Mouse (Mus musculus) myocyte (in vitro differentiated cells): ENCODE data around the gene Pax5. TPM values are rescaled to one million over a fixed set of nuclear protein-coding genes. Genes with fewer than 3 reads are reported as not detected.

ENCODE experiments used
- H3K27me3 ChIP-seq: one replicate; pipeline ENCODE4 v1.6.1; 2011; ENCODE audit not compliant: control insufficient read depth, insufficient read depth, insufficient read length
- H3K36me3 ChIP-seq: one replicate; pipeline ENCODE4 v1.6.1; 2011; ENCODE audit not compliant: control insufficient read depth, insufficient read depth
- H3K4me2 ChIP-seq: one replicate; pipeline ENCODE4 v1.6.1; 2011; ENCODE audit warnings: low read depth, control low read depth
- H3K4me3 ChIP-seq: one replicate; pipeline ENCODE4 v1.5.1; 2011; ENCODE audit warnings: mild to moderate bottlenecking, control low read depth, moderate library complexity
- H3K79me2 ChIP-seq: one replicate; pipeline ENCODE4 v1.6.1; 2011; ENCODE audit not compliant: control insufficient read depth, insufficient read depth
- H3ac ChIP-seq: one replicate; pipeline ENCODE4 v1.6.1; 2011; ENCODE audit not compliant: control insufficient read depth, insufficient read length
- CEBPB ChIP-seq: IDR thresholded peaks from 2 replicates; pipeline ENCODE4 v1.6.1; 2011; ENCODE audit warnings: mild to moderate bottlenecking, moderate library complexity; ENCODE audit not compliant: poor library complexity, insufficient read depth, severe bottlenecking
- E2F4 ChIP-seq: IDR thresholded peaks from one replicate; pipeline ENCODE4 v1.6.1; 2011; ENCODE audit warnings: mild to moderate bottlenecking, control low read depth, moderate library complexity; ENCODE audit not compliant: insufficient read depth
- MAX ChIP-seq: IDR thresholded peaks from one replicate; pipeline ENCODE4 v1.6.1; 2011; ENCODE audit warnings: low read depth, mild to moderate bottlenecking, control low read depth
- MYOD1 ChIP-seq, 3 experiments: IDR thresholded peaks; one replicate each; pipeline ENCODE4 v1.6.1; 2011; ENCODE audit warnings: control low read depth in 2 of 3, low read depth in 2 of 3, mild to moderate bottlenecking in 2 of 3, moderate library complexity in 1 of 3; ENCODE audit not compliant: insufficient read length in 2 of 3, control insufficient read depth in 1 of 3
- MYOG ChIP-seq, 3 experiments: IDR thresholded peaks; one replicate each; pipeline ENCODE4 v1.6.1; 2011; ENCODE audit warnings: control low read depth in 2 of 3, low read depth in 2 of 3, mild to moderate bottlenecking in 2 of 3; ENCODE audit not compliant: insufficient read length in 2 of 3, control insufficient read depth in 1 of 3, insufficient read depth in 1 of 3
- POLR2A ChIP-seq: IDR thresholded peaks from one replicate; pipeline ENCODE4 v1.6.1; 2011; ENCODE audit warnings: low read depth, mild to moderate bottlenecking, control low read depth, moderate library complexity; ENCODE audit not compliant: insufficient read length
- POLR2AphosphoS2 ChIP-seq: IDR thresholded peaks from one replicate; pipeline ENCODE4 v1.6.1; 2011; ENCODE audit warnings: low read depth, control low read depth; ENCODE audit not compliant: insufficient read length
- REST ChIP-seq: IDR thresholded peaks from one replicate; pipeline ENCODE4 v1.6.1; 2011; ENCODE audit warnings: mild to moderate bottlenecking, control low read depth, moderate library complexity; ENCODE audit not compliant: insufficient read depth, insufficient read length
- SRF ChIP-seq: IDR thresholded peaks from one replicate; pipeline ENCODE4 v1.6.1; 2011; ENCODE audit warnings: low read depth; ENCODE audit not compliant: control insufficient read depth, insufficient read length
- TCF12 ChIP-seq: IDR thresholded peaks from one replicate; pipeline ENCODE4 v1.6.1; 2011; ENCODE audit warnings: mild to moderate bottlenecking, control low read depth; ENCODE audit not compliant: poor library complexity, insufficient read depth, severe bottlenecking
- TCF3 ChIP-seq: IDR thresholded peaks from one replicate; pipeline ENCODE4 v1.6.1; 2011; ENCODE audit warnings: low read depth, control low read depth; ENCODE audit not compliant: insufficient read length
- USF1 ChIP-seq: IDR thresholded peaks from one replicate; pipeline ENCODE4 v1.6.1; 2011; ENCODE audit warnings: low read depth, mild to moderate bottlenecking, control low read depth, moderate library complexity
- polyA plus RNA-seq: library from polyadenylated mRNA; unstranded; fragments of >200 nt; fragmentation: generic; extraction: Trizol; gene quantifications from one replicate; pipeline ENCODE4 v1.2.1, GENCODE M21; 2012; ENCODE audit warnings: missing spikeins

The Pax5 gene
- polyA plus RNA-seq, 1 experiment, result 0.01 TPM

- Histone ChIP-seq H3K27me3 (peaks cover 37% of the 10 kb centered on the region), H3K4me3 (no peak overlapping the region), H3ac (no peak overlapping the region), H3K79me2 (no peaks in the 10 kb centered on the region), H3K4me2 (no peak overlapping the region), H3K36me3 (no peaks in the 10 kb centered on the region)
- TF ChIP-seq TCF3 (no peak), SRF (no peak), USF1 (no peak), MAX (no peak), POLR2AphosphoS2 (no peak)
These were observed 137.9 kb downstream of the Pax5 start for GRCm38 (mm10) chr4:44572373-44572772.

- Histone ChIP-seq H3K4me2 (no peak overlapping the region), H3K4me3 (no peak overlapping the region), H3ac (no peak overlapping the region), H3K79me2 (no peaks in the 10 kb centered on the region), H3K27me3 (peaks cover 24% of the 10 kb centered on the region), H3K36me3 (no peaks in the 10 kb centered on the region)
- TF ChIP-seq POLR2AphosphoS2 (no peak), POLR2A (no peak), TCF3 (no peak), MAX (no peak), E2F4 (no peak), MYOG (IDR thresholded peaks at IDR 0.05; ENCODE audit: control insufficient read depth in 1 of 3, insufficient read depth in 1 of 3, insufficient read length in 2 of 3, low read depth in 2 of 3) (no peak), MYOD1 (IDR thresholded peaks at IDR 0.05; ENCODE audit: control insufficient read depth in 1 of 3, insufficient read length in 2 of 3, low read depth in 2 of 3) (no peak), REST (no peak), CEBPB (no peak), USF1 (no peak), SRF (no peak), TCF12 (no peak)
These were observed 141.1 kb downstream of the Pax5 start for GRCm38 (mm10) chr4:44569138-44569537.

GRCm38 (mm10) chr4:44568666-44569065 is 141.6 kb downstream of the Pax5 start:
- no peak for TF ChIP-seq USF1
- TF ChIP-seq MYOD1 (IDR thresholded peaks at IDR 0.05; ENCODE audit: control insufficient read depth in 1 of 3, insufficient read length in 2 of 3, low read depth in 2 of 3), result no peak
- TF ChIP-seq SRF, result no peak
- TF ChIP-seq POLR2AphosphoS2, result no peak
- no peak for TF ChIP-seq REST
- no peak for TF ChIP-seq MYOG (IDR thresholded peaks at IDR 0.05; ENCODE audit: control insufficient read depth in 1 of 3, insufficient read depth in 1 of 3, insufficient read length in 2 of 3, low read depth in 2 of 3)
- TF ChIP-seq MAX, result no peak
- no peak for TF ChIP-seq CEBPB
- no peak for TF ChIP-seq E2F4
- no peak for TF ChIP-seq TCF12
- TF ChIP-seq POLR2A, result no peak
- no peak for TF ChIP-seq TCF3

DNA sequence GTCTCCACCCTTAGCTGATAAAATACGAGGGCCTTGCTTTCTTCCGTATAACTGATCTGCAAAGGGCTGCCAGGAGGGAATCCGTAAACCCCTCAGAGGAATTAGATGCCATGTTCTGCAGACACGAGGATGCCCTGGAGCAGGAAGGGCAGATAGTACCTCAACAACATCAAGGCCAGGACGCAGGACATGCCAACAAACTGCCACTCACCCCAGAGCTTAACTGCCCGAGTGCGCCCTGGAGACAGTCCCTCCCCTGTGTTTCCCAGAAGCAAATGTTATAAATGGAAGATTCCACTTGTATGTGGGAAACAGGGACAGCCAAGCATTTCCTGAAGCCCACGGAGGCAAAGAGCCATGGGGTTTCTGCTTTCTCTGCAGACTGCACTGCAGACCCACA is 143.9 kb downstream of the Pax5 start:
- Histone ChIP-seq H3K27me3 (peaks cover 40% of the 10 kb centered on the region), H3K79me2 (no peaks in the 10 kb centered on the region), H3ac (no peak overlapping the region), H3K4me2 (peak overlapping the region; percentile 48), H3K4me3 (no peak overlapping the region), H3K36me3 (no peaks in the 10 kb centered on the region)
- TF ChIP-seq MYOG (IDR thresholded peaks at IDR 0.05; ENCODE audit: control insufficient read depth in 1 of 3, insufficient read depth in 1 of 3, insufficient read length in 2 of 3, low read depth in 2 of 3) (no peak), TCF3 (no peak)

More at GRCm38 (mm10) chr4:44568666-44569065, 141.6 kb downstream of the Pax5 start:
- no peak overlapping the region for H3ac ChIP-seq
- H3K4me2 ChIP-seq, result no peak overlapping the region
- H3K4me3 ChIP-seq, result no peak overlapping the region
- H3K36me3 ChIP-seq, result no peaks in the 10 kb centered on the region
- peaks cover 24% of the 10 kb centered on the region for H3K27me3 ChIP-seq
- H3K79me2 ChIP-seq, result no peaks in the 10 kb centered on the region

DNA sequence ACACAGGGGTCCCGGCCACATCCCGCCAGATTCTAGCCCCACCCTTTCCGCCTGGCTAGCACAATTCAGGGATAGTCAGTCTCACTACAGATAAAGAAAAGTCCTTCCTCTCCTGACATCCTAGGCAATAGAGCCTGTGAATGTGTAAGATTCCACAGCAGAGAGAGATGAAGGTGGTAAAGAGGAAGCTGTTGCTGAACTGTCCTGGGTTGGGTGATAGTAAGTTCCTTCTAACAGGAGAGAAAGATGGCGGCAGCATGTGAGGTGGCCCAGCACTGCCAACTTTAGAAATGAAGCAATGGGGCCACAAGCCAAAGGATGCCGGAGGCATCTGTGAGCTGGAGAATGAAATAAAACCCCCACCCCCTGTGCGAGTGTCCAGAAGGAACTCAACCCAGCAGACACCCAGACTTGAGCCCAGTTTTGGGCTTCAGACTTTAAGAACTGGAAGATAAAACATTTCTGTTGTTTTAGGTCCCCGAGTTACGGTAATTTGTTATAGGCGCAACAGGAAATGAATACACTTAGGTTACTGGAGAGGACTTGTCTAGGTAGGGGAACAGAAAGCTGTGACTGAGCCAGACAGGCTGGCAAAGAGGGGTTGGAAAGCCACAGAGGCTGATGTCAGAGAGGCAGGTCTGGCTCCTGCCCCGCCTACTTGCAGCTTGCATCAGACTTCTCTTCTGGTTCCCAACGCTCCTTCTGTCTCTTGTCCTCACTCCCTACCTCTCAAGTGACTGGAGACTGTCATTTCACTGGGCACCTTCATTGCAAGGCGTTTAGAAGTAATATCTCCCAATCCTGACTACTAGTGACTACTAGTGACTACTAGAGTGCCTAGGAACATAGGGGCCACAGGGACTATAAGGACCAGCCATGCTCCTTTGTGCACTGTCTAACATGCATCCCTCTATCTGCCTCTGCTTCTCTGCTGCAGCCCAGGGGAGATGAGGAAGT is 144.9 kb downstream of the Pax5 start:
- H3K36me3 ChIP-seq, result no peaks in the 10 kb centered on the region
- H3K4me2 ChIP-seq, result peak overlapping the region; percentile 48
- no peak overlapping the region for H3K4me3 ChIP-seq
- H3K79me2 ChIP-seq, result no peaks in the 10 kb centered on the region
- TF ChIP-seq CEBPB (no peak), USF1 (no peak), POLR2A (no peak), MYOG (IDR thresholded peaks at IDR 0.05; ENCODE audit: control insufficient read depth in 1 of 3, insufficient read depth in 1 of 3, insufficient read length in 2 of 3, low read depth in 2 of 3) (no peak), POLR2AphosphoS2 (no peak), TCF12 (no peak), SRF (no peak), E2F4 (no peak), REST (no peak), TCF3 (no peak), MYOD1 (IDR thresholded peaks at IDR 0.05; ENCODE audit: control insufficient read depth in 1 of 3, insufficient read length in 2 of 3, low read depth in 2 of 3) (no peak), MAX (no peak)
- H3ac ChIP-seq, result no peak overlapping the region
- H3K27me3 ChIP-seq, result peaks cover 46% of the 10 kb centered on the region
